Mouse (Mus musculus) olfactory bulb, adult 2 months (tissue): ENCODE results near the gene Eomes.

Experiments used
- CTCF ChIP-seq: fragments of 200-500 bp; IDR thresholded peaks from 2 replicates; pipeline ENCODE4 v1.5.1; 2012; ENCODE audit warnings: low read depth, mild to moderate bottlenecking, low read length, moderate library complexity; ENCODE audit not compliant: insufficient read depth
- POLR2A ChIP-seq: fragments of 200-500 bp; IDR thresholded peaks from 2 replicates; pipeline ENCODE4 v1.6.1; 2012; ENCODE audit warnings: mild to moderate bottlenecking, low read depth, low read length, moderate library complexity; ENCODE audit not compliant: insufficient read depth

DNA sequence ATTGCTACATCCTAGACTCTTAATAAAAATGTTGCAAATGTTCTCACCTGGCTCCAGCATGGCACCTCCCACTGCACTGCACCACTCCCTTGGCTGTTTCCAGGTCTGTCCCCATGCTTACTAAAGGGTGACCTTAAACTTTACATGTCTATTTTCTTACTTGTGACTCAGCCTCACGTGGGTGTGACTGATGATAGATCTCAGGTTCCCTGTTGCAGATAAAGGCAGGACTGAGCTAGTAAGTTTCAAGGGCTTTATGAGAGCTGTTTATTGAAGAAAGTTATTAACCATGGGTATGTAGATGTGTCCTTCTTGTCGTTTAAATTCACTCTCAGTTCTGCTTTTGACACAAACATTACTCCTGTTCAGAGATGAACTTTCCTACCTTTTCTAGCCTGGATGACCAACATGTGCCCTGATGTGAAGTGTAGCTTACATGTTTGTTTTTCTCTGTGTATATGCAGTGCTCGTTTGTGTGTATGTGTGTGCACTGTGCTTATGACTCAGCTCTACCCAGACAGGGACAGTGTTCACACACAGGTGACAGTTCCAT, 34.7 kb downstream of the Eomes start:
- TF ChIP-seq POLR2A (no peak), CTCF (no peak)
